In the genomic region with DNA sequence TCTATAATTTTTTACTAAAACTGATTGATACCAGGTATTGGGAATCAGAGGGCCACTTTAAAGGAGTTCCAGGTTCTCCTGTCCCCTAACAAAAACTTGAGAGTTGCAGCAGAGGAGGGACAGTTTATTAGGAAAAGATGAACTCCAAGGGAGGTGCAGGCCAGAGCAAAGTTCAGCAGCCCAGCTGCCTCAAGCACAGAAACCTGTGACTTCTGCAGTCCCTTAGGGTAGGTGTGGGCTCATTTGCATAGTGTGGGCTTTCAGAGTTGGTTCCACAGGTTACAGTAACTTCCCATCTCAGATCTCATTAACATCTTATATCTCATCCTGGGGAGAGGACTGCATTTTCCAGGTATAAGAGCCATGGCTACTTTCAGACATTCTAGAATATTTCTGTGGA, we compare ENCODE assay signal across 13 mouse cellular contexts. TPM values are rescaled to one million over a fixed set of nuclear protein-coding genes. Genes with fewer than 3 reads are reported as not detected.
"Had no signal": no experiment of that assay in that cellular context is flagged by ENCODE, and none has a peak within 500 bp of the region (broad histone marks: within the 10 kb centered on the region; RNA-seq: fewer than 3 reads in every experiment).

No protein-coding gene starts in this region.

- H3K9me3 ChIP-seq: liver, embryonic 15.5 days had no signal

- H3K4me3 ChIP-seq: limb, embryonic 13.5 days; liver, embryonic 15.5 days; megakaryocyte, embryonic 14.5 days; midbrain, embryonic 12.5 days had no signal

- DNase-seq: lung, postnatal 10 days; lung, postnatal 4 days; right cerebral cortex, postnatal 14 days; thymus, postnatal 4 days had no signal

- H3K36me3 ChIP-seq: limb, embryonic 13.5 days; liver, embryonic 15.5 days; midbrain, embryonic 12.5 days had no signal

- H3K27me3 ChIP-seq: limb, embryonic 13.5 days; liver, embryonic 15.5 days; megakaryocyte, embryonic 14.5 days; midbrain, embryonic 12.5 days had no signal

- ATAC-seq: hindbrain, embryonic 16.5 days; inflammation-experienced regulatory T-cells, adult 6 months; midbrain, embryonic 16.5 days had no signal

- H3K9ac ChIP-seq: limb, embryonic 13.5 days; liver, embryonic 15.5 days; lung, embryonic 14.5 days; midbrain, embryonic 12.5 days had no signal

- H3K27ac ChIP-seq: limb, embryonic 13.5 days; liver, embryonic 15.5 days; midbrain, embryonic 12.5 days had no signal

- H3K4me1 ChIP-seq: limb, embryonic 13.5 days; liver, embryonic 15.5 days; megakaryocyte, embryonic 14.5 days; midbrain, embryonic 12.5 days had no signal

- H3K4me2 ChIP-seq: limb, embryonic 13.5 days; liver, embryonic 11.5 days; liver, embryonic 15.5 days; lung, embryonic 14.5 days; midbrain, embryonic 12.5 days had no signal

RNA-seq across cellular contexts. Expression of a gene that starts 47.5 kb away (rescaled TPM):
- polyA plus RNA-seq: inflammation-experienced regulatory T-cells, adult 6 months had no signal
